Mouse (Mus musculus): ENCODE results near the gene Fam124b. TPM values are rescaled to one million over a fixed set of nuclear protein-coding genes. Genes with fewer than 3 reads are reported as not detected.

Gene Fam124b
- polyA plus RNA-seq, 1 experiment from 2014 or later: 1.7 TPM

DNA sequence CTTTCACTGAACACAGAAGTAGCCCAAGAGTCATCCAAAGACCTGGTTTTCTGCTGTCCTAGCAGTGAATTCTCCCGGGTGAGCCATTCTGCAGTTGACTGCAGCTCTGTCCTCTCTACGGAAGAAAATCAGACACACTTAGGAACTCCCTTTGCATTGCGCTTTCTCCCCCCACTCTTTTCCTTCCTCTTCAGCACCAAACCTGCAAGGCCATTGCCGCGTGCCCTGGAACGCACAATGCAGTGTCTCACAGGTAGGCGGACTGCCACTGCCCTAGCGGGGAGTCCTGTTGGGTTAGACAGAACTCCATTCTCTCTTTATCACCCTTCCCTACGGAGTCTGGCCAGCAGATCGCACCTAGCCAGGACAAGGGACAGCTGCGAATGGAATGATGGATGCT is 21.2 kb upstream of the Fam124b start:
- Histone ChIP-seq H3K4me3 (ENCODE audit: low read depth, low read length) (no peak overlapping the region), H3K36me3 (ENCODE audit: control insufficient read depth, insufficient read depth, low read length) (no peaks in the 10 kb centered on the region), H3K9me3 (ENCODE audit: control insufficient read depth, low read depth, low read length) (no peaks in the 10 kb centered on the region), H3K9ac (replicated peaks; ENCODE audit: low read depth, low read length) (no peak overlapping the region), H3K4me1 (ENCODE audit: control insufficient read depth, insufficient read depth, low read length) (no peaks in the 10 kb centered on the region), H3K27ac (ENCODE audit: low read length) (no peak overlapping the region), H3K4me2 (replicated peaks; ENCODE audit: low read depth, low read length) (no peak overlapping the region), H3K27me3 (ENCODE audit: control insufficient read depth, insufficient read depth, low read length) (no peaks in the 10 kb centered on the region)
- WGBS: 69% methylated on average over 11 of the region's 11 CpGs
- no peak for ATAC-seq (ENCODE audit: insufficient number of reproducible peaks, insufficient read depth, low FRiP score, low read depth)

DNA sequence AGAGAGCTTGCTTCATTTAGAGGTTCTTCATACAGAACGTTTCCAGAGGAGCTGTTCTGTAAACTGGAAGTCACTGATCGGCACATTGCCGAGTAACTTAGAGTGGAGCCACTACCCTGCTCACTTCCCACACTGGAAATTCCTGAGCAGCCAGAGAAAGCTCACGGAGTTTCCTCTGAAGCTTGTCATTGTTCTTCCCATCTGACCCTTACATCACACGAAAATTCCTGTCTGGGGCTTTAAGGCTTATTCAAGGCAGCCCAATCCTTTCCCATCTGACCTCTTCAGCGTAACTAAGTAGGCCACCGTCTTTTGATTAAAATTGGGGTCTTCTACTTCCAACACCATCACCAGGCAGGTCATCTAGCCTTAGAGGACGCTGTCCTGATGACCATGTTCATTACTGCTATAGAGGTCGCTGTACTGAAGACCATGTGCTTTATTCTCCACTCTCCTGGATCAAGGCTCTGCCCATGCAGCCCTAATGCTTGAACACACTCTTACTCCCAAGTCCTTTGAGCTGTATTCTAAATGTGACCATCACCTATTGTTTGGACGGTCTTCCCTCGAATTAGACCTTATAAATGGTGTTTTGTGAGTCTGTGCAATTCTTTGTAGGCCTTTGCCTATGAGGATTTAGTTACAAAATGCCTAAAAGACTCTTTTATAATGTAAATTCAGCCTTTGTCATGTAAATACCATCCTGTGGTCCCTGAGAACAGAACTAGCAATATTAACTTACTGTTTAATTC is 18.9 kb upstream of the Fam124b start:
- 68% methylated on average over 11 of the region's 11 CpGs for WGBS

DNA sequence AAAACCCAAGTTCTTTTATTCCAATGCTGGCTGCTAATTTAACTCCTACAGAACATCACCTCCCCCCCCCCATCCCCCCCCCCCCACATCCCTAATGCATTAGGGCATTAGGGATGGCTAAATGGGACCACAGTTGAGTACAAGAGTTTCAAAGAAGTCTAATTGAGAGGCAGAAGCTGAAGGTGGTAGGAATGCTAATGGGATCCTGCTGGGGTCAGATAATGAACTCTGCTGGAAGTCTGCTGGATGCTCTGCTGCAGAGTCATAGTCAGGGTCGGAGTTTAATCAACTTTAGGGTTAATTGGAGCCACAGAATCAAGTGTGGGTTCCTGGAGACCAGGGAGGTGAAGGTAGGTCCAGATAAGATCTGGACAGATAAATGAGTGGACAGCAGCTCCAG is 17.9 kb upstream of the Fam124b start:
- no peak for ATAC-seq (ENCODE audit: insufficient number of reproducible peaks, insufficient read depth, low FRiP score, low read depth)
- Histone ChIP-seq H3K9ac (replicated peaks; ENCODE audit: low read depth, low read length) (no peak overlapping the region), H3K4me2 (replicated peaks; ENCODE audit: low read depth, low read length) (no peak overlapping the region), H3K4me1 (ENCODE audit: control insufficient read depth, insufficient read depth, low read length) (no peaks in the 10 kb centered on the region), H3K27me3 (ENCODE audit: control insufficient read depth, insufficient read depth, low read length) (no peaks in the 10 kb centered on the region), H3K27ac (ENCODE audit: low read length) (no peak overlapping the region), H3K36me3 (ENCODE audit: control insufficient read depth, insufficient read depth, low read length) (no peaks in the 10 kb centered on the region), H3K4me3 (ENCODE audit: low read depth, low read length) (no peak overlapping the region), H3K9me3 (ENCODE audit: control insufficient read depth, low read depth, low read length) (no peaks in the 10 kb centered on the region)
- WGBS: 9% methylated on average over 1 of the region's 1 CpGs

More for the DNA sequence above, 18.9 kb upstream of the Fam124b start:
- Histone ChIP-seq H3K27ac (ENCODE audit: low read length) (no peak overlapping the region), H3K9ac (replicated peaks; ENCODE audit: low read depth, low read length) (no peak overlapping the region), H3K4me2 (replicated peaks; ENCODE audit: low read depth, low read length) (no peak overlapping the region), H3K4me3 (ENCODE audit: low read depth, low read length) (no peak overlapping the region), H3K4me1 (ENCODE audit: control insufficient read depth, insufficient read depth, low read length) (no peaks in the 10 kb centered on the region), H3K9me3 (ENCODE audit: control insufficient read depth, low read depth, low read length) (no peaks in the 10 kb centered on the region), H3K36me3 (ENCODE audit: control insufficient read depth, insufficient read depth, low read length) (no peaks in the 10 kb centered on the region), H3K27me3 (ENCODE audit: control insufficient read depth, insufficient read depth, low read length) (no peaks in the 10 kb centered on the region)
- ATAC-seq (ENCODE audit: insufficient number of reproducible peaks, insufficient read depth, low FRiP score, low read depth): no peak

DNA sequence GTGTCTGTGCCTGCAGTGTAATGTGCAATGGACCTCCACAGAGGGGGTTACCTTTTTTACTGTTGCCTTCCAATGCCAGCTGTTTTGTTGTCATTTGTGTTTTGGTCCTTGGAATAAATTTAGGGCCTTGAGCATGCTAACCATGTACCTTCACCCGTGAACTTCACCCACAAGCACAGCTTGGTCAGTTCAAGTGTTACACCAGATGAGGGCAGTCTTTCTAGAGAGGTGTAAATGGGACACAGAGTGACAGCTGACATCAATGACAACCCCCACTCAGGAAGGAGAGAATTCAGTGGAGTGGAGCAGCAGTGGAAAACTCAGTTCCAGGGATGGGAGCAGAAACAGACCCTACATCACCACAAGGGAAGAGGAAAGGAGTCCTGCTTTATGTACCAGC is 12.3 kb upstream of the Fam124b start:
- no peak overlapping the region for H3K27ac ChIP-seq (ENCODE audit: low read length)
- no peaks in the 10 kb centered on the region for H3K4me1 ChIP-seq (ENCODE audit: control insufficient read depth, insufficient read depth, low read length)
- H3K4me2 ChIP-seq (replicated peaks; ENCODE audit: low read depth, low read length): no peak overlapping the region
- H3K4me3 ChIP-seq (ENCODE audit: low read depth, low read length): no peak overlapping the region
- H3K36me3 ChIP-seq (ENCODE audit: control insufficient read depth, insufficient read depth, low read length): no peaks in the 10 kb centered on the region
- ATAC-seq (ENCODE audit: insufficient number of reproducible peaks, insufficient read depth, low FRiP score, low read depth): no peak
- WGBS: 63% methylated on average over 1 of the region's 1 CpGs
- H3K27me3 ChIP-seq (ENCODE audit: control insufficient read depth, insufficient read depth, low read length): no peaks in the 10 kb centered on the region
- no peak overlapping the region for H3K9ac ChIP-seq (replicated peaks; ENCODE audit: low read depth, low read length)
- H3K9me3 ChIP-seq (ENCODE audit: control insufficient read depth, low read depth, low read length): no peaks in the 10 kb centered on the region

DNA sequence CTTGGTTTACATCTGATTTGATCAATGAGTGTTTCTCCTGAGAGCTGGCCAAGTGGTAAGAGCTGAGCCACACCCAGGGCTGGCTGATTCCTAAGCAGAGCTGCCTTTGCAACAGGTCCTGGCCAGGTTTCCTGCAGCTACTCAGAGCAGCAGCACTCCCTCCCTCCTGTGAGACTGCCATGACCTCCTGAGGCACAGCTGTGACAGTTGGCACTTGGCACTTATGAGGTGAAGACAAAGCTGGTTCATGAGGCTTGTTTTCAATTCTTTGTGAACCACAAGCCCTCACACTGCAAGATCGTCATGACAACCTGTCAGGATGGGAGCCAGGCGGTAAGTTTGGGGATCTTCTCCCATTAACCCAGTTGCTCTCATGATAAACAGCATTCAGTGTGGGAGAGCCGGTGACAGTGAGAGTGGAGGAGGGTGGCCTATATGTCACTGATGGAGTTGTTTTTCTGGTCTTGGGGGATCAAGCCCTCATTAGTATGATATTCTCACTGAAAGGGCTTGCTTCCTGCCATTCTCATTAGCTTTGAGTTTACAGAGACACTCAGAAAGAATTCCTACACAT is 6.7 kb upstream of the Fam124b start:
- Histone ChIP-seq H3K4me2 (replicated peaks; ENCODE audit: low read depth, low read length) (no peak overlapping the region), H3K27me3 (ENCODE audit: control insufficient read depth, insufficient read depth, low read length) (no peaks in the 10 kb centered on the region), H3K9me3 (ENCODE audit: control insufficient read depth, low read depth, low read length) (no peaks in the 10 kb centered on the region), H3K4me3 (ENCODE audit: low read depth, low read length) (no peak overlapping the region), H3K4me1 (ENCODE audit: control insufficient read depth, insufficient read depth, low read length) (0 out of 2 replicates have a peak, but pooled peaks cover 7% of the 10 kb centered on the region), H3K27ac (ENCODE audit: low read length) (no peak overlapping the region; the same call in 1 of the 2 replicates), H3K36me3 (ENCODE audit: control insufficient read depth, insufficient read depth, low read length) (no peaks in the 10 kb centered on the region), H3K9ac (replicated peaks; ENCODE audit: low read depth, low read length) (no peak overlapping the region)
- no peak for ATAC-seq (ENCODE audit: insufficient number of reproducible peaks, insufficient read depth, low FRiP score, low read depth)
- 29% methylated on average over 3 of the region's 3 CpGs for WGBS

DNA sequence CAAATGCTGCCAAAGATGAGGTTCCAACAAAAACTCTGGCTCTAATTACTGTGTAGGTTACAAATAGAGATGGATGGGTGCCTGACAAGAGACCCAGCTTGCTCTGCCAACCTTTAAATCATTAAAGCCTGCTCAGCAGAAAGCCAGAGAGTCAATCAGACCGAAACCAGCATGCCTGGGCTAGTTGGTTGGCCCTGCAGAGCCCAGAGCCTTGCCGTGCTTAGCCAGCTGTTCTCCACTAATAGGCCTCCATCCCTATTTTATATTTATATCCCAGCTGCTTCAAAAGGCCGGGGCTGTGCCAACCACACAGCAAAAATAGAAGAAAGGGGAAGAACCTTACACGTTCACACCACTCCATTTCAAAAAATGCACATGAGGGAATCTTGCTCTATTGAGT is 2.9 kb upstream of the Fam124b start:
- Histone ChIP-seq H3K4me3 (ENCODE audit: low read depth, low read length) (no peak overlapping the region), H3K4me1 (ENCODE audit: control insufficient read depth, insufficient read depth, low read length) (0 out of 2 replicates have a peak, but pooled peaks cover 11% of the 10 kb centered on the region)
- ATAC-seq (ENCODE audit: insufficient number of reproducible peaks, insufficient read depth, low FRiP score, low read depth): no peak

DNA sequence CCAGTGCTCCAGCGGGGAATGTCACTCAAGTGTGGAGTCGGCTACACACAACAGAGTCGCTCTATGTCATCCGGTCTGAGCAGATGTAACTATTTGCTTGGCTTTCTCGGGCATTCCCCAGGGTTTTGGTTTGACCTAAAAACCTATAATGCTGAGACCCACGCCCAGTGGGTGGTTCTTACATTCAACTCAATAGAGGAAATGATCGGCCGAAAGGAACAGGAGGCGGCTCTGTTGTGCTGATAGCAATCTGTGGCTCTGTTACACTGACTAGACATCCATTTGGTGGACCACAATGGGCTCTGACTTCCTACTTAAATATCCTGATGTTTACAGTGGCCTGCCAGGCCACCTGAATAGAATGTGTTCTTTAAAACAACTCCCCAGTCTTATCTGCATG is 4.4 kb downstream of the Fam124b start:
- Histone ChIP-seq H3K9me3 (ENCODE audit: control insufficient read depth, low read depth, low read length) (no peaks in the 10 kb centered on the region), H3K4me1 (ENCODE audit: control insufficient read depth, insufficient read depth, low read length) (0 out of 2 replicates have a peak, but pooled peaks cover 4% of the 10 kb centered on the region), H3K27ac (ENCODE audit: low read length) (no peak overlapping the region), H3K4me2 (replicated peaks; ENCODE audit: low read depth, low read length) (no peak overlapping the region), H3K4me3 (ENCODE audit: low read depth, low read length) (no peak overlapping the region), H3K9ac (replicated peaks; ENCODE audit: low read depth, low read length) (no peak overlapping the region), H3K27me3 (ENCODE audit: control insufficient read depth, insufficient read depth, low read length) (no peaks in the 10 kb centered on the region), H3K36me3 (ENCODE audit: control insufficient read depth, insufficient read depth, low read length) (no peaks in the 10 kb centered on the region)
- WGBS: 70% methylated on average over 9 of the region's 9 CpGs
- no peak for ATAC-seq (ENCODE audit: insufficient number of reproducible peaks, insufficient read depth, low FRiP score, low read depth)

More for the DNA sequence above, 2.9 kb upstream of the Fam124b start:
- Histone ChIP-seq H3K4me2 (replicated peaks; ENCODE audit: low read depth, low read length) (no peak overlapping the region), H3K27me3 (ENCODE audit: control insufficient read depth, insufficient read depth, low read length) (no peaks in the 10 kb centered on the region), H3K27ac (ENCODE audit: low read length) (no peak overlapping the region), H3K9ac (replicated peaks; ENCODE audit: low read depth, low read length) (no peak overlapping the region), H3K36me3 (ENCODE audit: control insufficient read depth, insufficient read depth, low read length) (no peaks in the 10 kb centered on the region), H3K9me3 (ENCODE audit: control insufficient read depth, low read depth, low read length) (no peaks in the 10 kb centered on the region)
- 61% methylated on average over 4 of the region's 4 CpGs for WGBS

DNA sequence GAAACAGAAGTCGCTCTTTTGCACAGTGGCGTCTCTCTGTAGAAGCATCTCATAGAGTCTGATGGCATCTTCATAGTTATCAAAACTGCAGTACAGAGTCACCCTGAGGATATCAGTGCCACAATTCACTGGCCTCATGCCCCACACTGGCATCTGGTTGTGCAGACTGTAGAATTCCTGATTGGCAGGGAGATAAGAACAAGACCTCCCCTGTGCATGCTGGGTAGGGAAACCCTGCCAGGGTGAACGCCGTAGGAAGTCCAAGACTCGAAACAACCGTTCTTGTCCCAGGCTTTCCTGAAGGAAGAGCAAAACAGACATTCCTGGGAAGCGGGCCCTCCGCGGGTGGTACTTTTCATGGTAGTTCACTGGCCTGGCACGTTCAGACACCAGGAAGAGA is 5.1 kb downstream of the Fam124b start:
- Histone ChIP-seq H3K36me3 (ENCODE audit: control insufficient read depth, insufficient read depth, low read length) (no peaks in the 10 kb centered on the region), H3K4me2 (replicated peaks; ENCODE audit: low read depth, low read length) (no peak overlapping the region), H3K27ac (ENCODE audit: low read length) (no peak overlapping the region), H3K4me3 (ENCODE audit: low read depth, low read length) (no peak overlapping the region), H3K27me3 (ENCODE audit: control insufficient read depth, insufficient read depth, low read length) (no peaks in the 10 kb centered on the region), H3K4me1 (ENCODE audit: control insufficient read depth, insufficient read depth, low read length) (0 out of 2 replicates have a peak, but pooled peaks cover under 1% of the 10 kb centered on the region), H3K9ac (replicated peaks; ENCODE audit: low read depth, low read length) (no peak overlapping the region), H3K9me3 (ENCODE audit: control insufficient read depth, low read depth, low read length) (no peaks in the 10 kb centered on the region)
- no peak for ATAC-seq (ENCODE audit: insufficient number of reproducible peaks, insufficient read depth, low FRiP score, low read depth)
- WGBS: 90% methylated on average over 10 of the region's 10 CpGs
